Mouse (Mus musculus) thymus, adult 2 months (tissue): ENCODE results near the gene Ogfod1.

Experiments
- CTCF ChIP-seq: fragments of 200-500 bp; IDR thresholded peaks from 2 replicates; pipeline ENCODE4 v1.5.1; 2012; ENCODE audit warnings: mild to moderate bottlenecking, control low read depth, low read length, moderate library complexity, borderline replicate concordance; ENCODE audit not compliant: control insufficient read depth, poor library complexity, insufficient read depth; ENCODE audit errors: extremely low read depth
- POLR2A ChIP-seq: fragments of 200-500 bp; IDR thresholded peaks from 2 replicates; pipeline ENCODE4 v1.6.1; 2012; ENCODE audit warnings: mild to moderate bottlenecking, low read length, control low read depth, moderate library complexity; ENCODE audit not compliant: control insufficient read depth, poor library complexity, insufficient read depth; ENCODE audit errors: extremely low read depth

- TF ChIP-seq POLR2A (no peak), CTCF (no peak)
These were observed 52.7 kb downstream of the Ogfod1 start for GRCm38 (mm10) chr8:94089715-94090114.
